Mouse (Mus musculus) cerebellum, adult 9-11 months (tissue): ENCODE data around the gene Ebf1.

Experiments used
- DNase-seq: peaks from one replicate; pipeline ENCODE4 v3.0.0; 2022

Gene Ebf1

DNA sequence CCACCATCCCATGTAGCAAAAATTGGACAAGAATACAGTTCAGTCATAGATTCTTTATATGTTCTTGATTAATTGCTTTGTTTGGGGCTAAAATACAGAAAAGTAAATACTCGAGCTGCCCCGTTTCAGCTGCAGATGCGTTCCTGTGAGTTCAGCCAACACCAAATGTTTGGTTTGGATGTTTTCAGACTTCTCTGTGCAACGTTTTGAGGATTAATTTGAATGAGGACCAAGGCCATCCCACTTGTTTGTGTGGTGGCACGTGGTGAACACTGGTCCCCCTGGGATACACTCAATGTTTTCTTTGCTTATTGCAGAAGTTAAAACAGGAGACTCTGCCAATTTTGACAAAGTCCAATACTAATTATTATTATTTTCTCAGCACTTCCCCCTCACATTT, 289.3 kb downstream of the Ebf1 start:
- DNase-seq, result no peak

DNA sequence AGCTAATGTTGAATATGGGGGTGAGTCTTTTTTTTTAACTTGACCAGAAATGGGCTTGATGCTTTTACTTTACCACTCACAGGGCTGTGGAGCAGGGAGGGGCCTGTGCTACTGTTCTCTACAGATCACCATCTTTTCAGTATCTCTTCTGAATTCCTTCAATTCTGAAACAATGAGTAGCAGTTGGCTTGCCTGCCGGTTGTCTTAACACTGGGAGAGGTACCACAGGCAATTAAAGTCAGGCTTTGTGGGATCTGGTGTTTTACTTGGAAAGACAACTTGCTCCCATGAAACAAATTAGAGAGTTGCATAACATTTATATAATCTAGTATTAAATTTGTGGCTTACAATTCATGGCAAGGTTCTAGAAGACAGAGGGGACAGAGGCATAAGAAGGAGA, 294.6 kb downstream of the Ebf1 start:
- no peak for DNase-seq

DNA sequence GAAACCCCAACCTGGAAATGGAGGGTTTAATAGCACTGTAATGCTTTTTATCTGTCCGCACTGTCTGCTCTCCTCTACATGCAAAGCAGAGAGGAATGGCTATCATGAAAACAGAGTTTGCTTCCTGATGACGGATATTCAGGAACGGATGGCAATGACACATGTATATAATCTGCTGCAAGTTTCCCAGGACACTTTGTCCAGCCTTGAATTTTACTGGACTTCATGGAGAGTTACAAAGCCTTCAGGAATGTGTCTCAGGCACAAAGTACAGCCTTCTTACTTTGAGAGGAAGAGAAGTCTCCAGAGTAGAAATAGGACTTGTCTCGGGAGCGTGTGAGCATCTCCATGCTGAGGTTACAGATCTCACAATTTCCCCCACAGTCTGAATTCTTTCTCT, 296.7 kb downstream of the Ebf1 start:
- no peak for DNase-seq

- no peak for DNase-seq
These were observed 299.9 kb downstream of the Ebf1 start for GRCm38 (mm10) chr11:44917059-44917458.

GRCm38 (mm10) chr11:44923138-44923537, 306.0 kb downstream of the Ebf1 start:
- DNase-seq, result no peak

GRCm38 (mm10) chr11:44923868-44924508, 306.9 kb downstream of the Ebf1 start:
- DNase-seq, result no peak

DNA sequence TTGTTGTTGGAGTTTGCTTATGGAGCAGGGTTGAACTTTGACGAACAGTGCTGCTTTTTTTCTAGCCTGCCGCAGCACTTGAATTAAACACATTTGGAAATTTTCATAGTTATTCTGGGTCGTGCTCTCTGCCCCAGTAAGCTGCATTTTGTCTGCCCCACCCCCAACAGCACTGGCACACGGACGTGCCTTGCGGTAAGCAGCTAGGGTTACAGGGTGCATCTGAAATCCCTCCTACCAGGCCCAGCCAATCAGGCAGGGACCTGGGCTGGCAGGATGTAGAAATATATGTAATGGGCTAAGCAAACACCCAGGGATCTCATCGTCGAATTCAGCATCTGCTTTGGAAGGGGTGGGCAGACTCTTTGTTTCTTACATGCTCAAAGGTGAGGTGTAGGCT, 307.8 kb downstream of the Ebf1 start:
- no peak for DNase-seq

DNA sequence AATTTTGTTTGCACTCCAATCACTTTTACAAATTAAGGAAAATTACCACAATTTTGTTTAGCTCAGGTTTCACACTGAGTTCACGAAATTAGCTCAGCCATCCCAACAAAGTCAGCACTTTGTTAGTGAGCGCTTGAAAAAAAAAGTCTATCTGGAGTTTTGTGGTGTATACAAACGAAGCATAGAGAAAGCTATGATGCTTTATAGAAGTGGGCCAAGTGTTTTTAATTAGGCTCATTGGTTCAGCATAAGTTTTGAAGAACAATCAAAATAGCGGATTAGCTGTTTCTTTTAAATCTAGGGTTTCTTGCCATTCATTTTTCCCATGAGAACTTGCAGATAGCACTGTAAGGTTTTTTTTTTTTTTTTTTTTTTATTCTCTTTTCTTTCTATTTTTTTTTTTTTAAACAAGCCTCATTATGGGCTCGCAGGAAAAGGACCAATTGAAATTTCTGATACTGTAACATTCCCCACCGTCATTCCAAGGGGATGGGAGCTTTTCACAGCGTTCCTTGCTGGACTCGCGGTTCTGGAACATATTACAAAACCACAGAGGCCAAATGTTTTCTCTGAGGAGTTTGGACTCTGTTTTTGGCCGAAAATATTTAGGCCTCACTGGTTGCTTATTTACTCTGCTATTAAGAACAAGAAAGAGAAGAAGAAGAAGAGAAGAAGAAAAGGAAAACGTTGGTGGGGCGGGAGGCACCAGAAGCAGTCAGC, 308.8 kb downstream of the Ebf1 start:
- no peak for DNase-seq

GRCm38 (mm10) chr11:44928403-44928802, 311.3 kb downstream of the Ebf1 start:
- DNase-seq, result no peak

GRCm38 (mm10) chr11:44932942-44933483, 315.9 kb downstream of the Ebf1 start:
- DNase-seq, result no peak

DNA sequence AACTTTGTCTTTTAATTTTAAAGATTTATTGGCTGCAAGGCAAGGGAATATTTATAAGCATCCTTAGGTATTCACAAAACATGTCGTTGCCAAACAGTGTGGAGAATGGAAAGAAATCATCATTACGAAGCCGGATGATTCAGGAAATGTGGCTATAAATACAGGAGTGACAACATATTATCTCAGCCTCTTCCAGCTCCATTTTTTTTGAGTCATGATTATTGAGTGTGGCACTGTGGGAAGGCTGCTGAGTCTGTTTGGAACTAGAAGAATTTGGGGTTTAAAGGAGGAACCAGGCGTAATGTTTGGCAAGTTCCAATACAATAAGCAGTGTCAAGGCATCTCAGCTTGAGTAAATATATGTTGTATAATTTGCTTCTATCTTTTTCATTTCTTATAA, 326.7 kb downstream of the Ebf1 start:
- no peak for DNase-seq

DNA sequence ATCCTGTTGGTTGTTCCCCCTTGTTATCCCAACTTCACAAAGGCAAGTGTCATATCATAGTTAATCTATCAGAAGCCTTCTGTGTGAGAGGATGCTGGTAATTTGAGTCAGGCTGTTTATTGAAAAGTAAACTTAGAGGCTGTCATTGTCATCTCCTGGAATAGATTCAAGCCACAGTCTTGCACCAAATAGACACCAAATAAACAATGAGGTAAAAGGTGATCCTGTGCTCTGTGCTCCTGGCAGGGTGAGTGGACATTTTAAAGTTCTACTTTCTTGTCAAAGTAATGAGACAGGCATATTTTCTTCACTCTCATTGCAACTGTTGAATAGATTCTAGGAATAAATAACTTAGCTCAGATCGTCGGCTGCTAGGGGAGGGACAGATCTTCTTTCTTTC, 327.3 kb downstream of the Ebf1 start:
- no peak for DNase-seq

- DNase-seq, result no peak
These were observed 329.5 kb downstream of the Ebf1 start for GRCm38 (mm10) chr11:44946618-44947017.

- no peak for DNase-seq
These were observed 331.4 kb downstream of the Ebf1 start for GRCm38 (mm10) chr11:44948541-44948940.

DNA sequence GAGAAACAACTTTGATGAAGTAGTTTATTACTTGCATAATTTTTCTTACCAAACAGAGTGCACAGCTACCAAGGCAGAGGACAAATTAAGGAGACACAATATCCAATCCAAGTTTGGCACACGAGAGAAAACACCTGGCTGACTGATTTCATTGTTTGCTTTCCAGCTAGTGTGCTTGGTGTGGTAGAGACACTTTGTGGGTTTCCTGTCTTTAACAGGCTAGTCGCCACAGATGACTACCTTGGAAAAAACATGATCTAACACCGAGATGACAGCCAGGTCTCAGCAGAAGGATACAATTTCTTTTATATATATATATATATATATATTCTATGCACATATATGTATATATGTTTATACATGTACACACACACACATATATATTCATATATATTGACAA, 332.0 kb downstream of the Ebf1 start:
- DNase-seq, result no peak

GRCm38 (mm10) chr11:44950319-44950718, 333.2 kb downstream of the Ebf1 start:
- DNase-seq, result no peak

DNA sequence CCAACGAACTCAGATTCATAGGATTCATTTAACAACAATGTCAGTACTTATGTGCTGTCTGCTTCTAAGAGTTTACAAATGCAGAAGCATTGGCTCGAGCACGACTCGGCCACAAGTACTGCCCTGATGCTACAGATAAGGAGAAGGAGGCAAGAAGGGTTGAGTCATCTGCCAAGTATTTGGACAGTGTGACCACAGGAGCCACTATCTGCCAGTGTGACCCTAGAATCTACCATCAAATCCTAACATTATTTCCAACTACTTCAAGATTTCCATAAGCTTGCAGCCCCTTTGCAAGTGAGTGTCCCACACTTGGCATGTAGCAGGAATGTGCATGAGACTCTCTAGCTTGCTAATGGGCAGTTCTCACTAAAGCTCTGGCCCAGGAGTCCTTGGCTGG, 334.4 kb downstream of the Ebf1 start:
- no peak for DNase-seq

DNA sequence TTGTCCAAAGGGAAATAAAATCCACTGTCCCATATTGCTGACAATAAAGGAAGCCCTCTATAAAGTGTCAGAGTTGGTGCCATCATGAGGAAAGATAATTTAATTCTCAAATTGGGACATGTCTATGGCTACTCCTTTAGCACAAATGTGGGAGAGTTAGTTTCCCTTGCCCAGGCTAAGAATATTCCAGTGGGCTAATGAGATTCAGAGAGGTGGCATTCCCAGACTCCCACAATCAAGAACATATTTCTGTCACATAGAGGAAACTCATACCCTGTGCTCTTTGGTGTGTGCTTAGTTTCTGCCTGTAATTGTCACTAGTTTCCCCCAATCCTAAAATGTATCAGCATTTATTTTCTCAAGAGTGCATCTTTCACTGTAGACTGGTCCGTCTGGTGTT, 336.2 kb downstream of the Ebf1 start:
- no peak for DNase-seq

GRCm38 (mm10) chr11:44953863-44954262, 336.7 kb downstream of the Ebf1 start:
- peak; percentile 61 for DNase-seq

DNA sequence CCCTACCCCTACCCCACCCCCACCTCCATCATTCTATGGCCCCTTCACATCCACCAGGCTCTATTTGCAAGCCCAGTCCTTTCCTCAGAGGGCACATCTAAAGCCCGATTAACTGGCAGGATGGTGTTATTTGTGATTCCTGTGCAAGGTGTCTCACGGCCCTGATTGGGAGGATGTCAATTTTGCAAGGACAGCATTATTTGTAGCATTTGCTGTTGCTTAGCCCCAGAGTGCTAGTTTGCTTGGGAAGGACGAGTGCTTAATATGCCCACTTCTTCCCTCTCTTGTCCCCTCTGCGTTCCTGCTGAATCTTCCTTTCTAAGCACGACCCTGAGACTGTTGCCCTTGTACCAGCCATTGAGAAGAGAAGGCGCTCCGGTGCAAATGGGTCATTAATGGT, 337.2 kb downstream of the Ebf1 start:
- DNase-seq, result no peak

GRCm38 (mm10) chr11:44962746-44963440, 345.8 kb downstream of the Ebf1 start:
- no peak for DNase-seq

GRCm38 (mm10) chr11:44969011-44969410, 351.9 kb downstream of the Ebf1 start:
- DNase-seq, result no peak

DNA sequence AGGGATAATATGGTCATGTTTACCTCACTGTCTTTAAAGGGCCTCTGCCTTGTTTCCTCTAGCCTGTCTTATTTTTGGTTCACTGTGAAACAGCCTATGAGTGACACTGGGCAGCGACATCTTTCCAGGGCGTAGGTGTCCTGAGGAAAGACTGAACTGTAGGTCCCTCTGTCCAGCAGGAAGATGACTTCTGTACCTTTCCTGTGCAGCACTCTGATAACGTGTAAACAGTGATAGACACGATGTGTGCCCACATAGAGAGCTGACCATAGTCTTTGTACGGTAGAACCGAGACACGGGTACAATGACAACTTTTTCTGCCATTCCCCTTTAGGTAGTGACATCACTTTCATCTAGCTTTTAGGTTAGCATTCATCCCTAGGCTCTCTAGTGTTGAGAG, 357.2 kb downstream of the Ebf1 start:
- DNase-seq, result no peak

DNA sequence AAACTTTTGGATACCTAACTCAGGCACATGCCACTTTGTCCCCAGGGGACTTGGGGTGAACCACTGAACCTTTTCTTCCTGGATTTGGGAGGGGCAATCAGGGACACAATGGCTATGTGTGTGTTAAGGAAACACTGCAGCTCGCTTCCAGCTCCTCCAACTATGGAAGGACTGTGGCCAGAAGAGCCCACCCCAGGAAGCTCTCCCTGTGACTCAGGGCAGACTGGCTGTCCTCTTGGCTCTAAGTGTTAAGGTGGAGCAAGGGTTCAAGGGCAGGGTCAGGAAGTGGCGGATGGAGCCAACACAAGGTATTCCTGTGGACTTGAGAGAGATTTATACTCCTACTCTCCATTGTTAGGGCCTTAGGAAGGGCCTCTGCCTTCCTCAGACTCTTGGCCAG, 358.0 kb downstream of the Ebf1 start:
- no peak for DNase-seq
